In the genomic region with DNA sequence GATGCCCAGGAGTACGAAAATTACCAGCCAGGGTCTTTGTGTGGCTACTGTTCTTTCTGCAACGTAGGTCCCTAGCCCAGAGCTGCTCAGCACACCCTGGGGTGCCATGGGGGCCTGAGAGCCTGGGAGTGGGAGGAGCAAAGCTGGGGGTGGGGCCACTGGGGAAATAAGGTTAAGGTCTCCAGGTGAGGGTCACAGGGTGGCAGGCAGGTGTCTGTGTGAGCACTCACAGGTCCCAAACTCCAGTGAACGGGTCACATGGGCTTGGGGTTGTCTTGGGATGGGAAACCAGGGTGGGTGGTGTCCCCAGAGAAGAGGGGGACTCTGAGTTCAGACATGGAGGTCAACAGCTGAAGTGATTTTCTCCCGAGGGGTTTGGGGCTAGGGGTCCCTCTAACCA, we compare ENCODE assay signal across 12 mouse cellular contexts. TPM values are rescaled to one million over a fixed set of nuclear protein-coding genes. Genes with fewer than 3 reads are reported as not detected.
DNase-seq lines count a peak whose midpoint lies in the region; ATAC-seq and TF ChIP-seq lines count a peak whose summit lies in the region.
"Had no signal": no experiment of that assay in that cellular context is flagged by ENCODE, and none has a peak within 500 bp of the region (broad histone marks: within the 10 kb centered on the region; RNA-seq: fewer than 3 reads in every experiment).

No protein-coding gene starts in this region.

- no peak overlapping the region for H3ac ChIP-seq in myocyte (ENCODE audit: control insufficient read depth, insufficient read length)

- H3K9me3 ChIP-seq in heart, embryonic 14.5 days (ENCODE audit: control insufficient read depth, low read length): no peaks in the 10 kb centered on the region
- H3K9me3 ChIP-seq in heart, embryonic 16.5 days (replicated peaks; ENCODE audit: control insufficient read depth, low read length): no peaks in the 10 kb centered on the region
- H3K9me3 ChIP-seq: hindbrain, embryonic 15.5 days; liver, embryonic 13.5 days had no signal

- peaks cover 1% of the 10 kb centered on the region; the same call in 1 of the 2 replicates for H3K27me3 ChIP-seq in heart, embryonic 14.5 days (ENCODE audit: control insufficient read depth, insufficient read depth, low read length)
- H3K27me3 ChIP-seq in heart, embryonic 16.5 days (ENCODE audit: control insufficient read depth, insufficient read depth, low read length): no peaks in the 10 kb centered on the region
- H3K27me3 ChIP-seq in myocyte (ENCODE audit: control insufficient read depth, insufficient read depth, insufficient read length): no peaks in the 10 kb centered on the region

- no peaks in the 10 kb centered on the region for H3K36me3 ChIP-seq in heart, embryonic 14.5 days (ENCODE audit: control insufficient read depth, insufficient read depth, low read length)
- H3K36me3 ChIP-seq in heart, embryonic 16.5 days (ENCODE audit: control insufficient read depth, insufficient read depth): no peaks in the 10 kb centered on the region
- H3K36me3 ChIP-seq in myocyte (ENCODE audit: control insufficient read depth, insufficient read depth): no peaks in the 10 kb centered on the region
- H3K36me3 ChIP-seq: hindbrain, embryonic 15.5 days; liver, embryonic 13.5 days had no signal

- H3K4me2 ChIP-seq in heart, embryonic 14.5 days (ENCODE audit: low read length): peak overlapping the region; percentile 92
- H3K4me2 ChIP-seq in heart, embryonic 16.5 days (ENCODE audit: low read depth, low read length): peak overlapping the region; percentile 85
- H3K4me2 ChIP-seq in myocyte (ENCODE audit: low read depth): peak overlapping the region; percentile 100
- H3K4me2 ChIP-seq: hindbrain, embryonic 15.5 days; midbrain, embryonic 11.5 days had no signal

- WGBS in heart, embryonic 14.5 days: 19% methylated on average over 4 of the region's 4 CpGs
- 14% methylated on average over 4 of the region's 4 CpGs for WGBS in heart, embryonic 16.5 days

- H3K79me2 ChIP-seq in myocyte (ENCODE audit: control insufficient read depth, insufficient read depth): no peaks in the 10 kb centered on the region

- peaks cover 55 to 60% of the 10 kb centered on the region in 2 experiments for H3K4me1 ChIP-seq in heart, embryonic 14.5 days (ENCODE audit: control insufficient read depth in 2 of 2, insufficient read depth in 2 of 2, low read length in 2 of 2)
- H3K4me1 ChIP-seq in heart, embryonic 16.5 days (ENCODE audit: control insufficient read depth, insufficient read depth, low read length): peaks cover 62% of the 10 kb centered on the region

- ATAC-seq in CD4-positive, CD25-positive, alpha-beta regulatory T cell, adult 4 months: no peak
- ATAC-seq in heart, embryonic 14.5 days (ENCODE audit: insufficient number of reproducible peaks, insufficient read depth, low FRiP score, low read depth): no peak
- no peak for ATAC-seq in heart, embryonic 16.5 days (replicated peaks; ENCODE audit: extremely low read depth, insufficient read depth, low FRiP score)
- ATAC-seq: forebrain, postnatal 0 days had no signal

- no peak overlapping the region for H3K27ac ChIP-seq in heart, embryonic 14.5 days (replicated peaks in 1 of 2; ENCODE audit: control insufficient read depth in 1 of 2, insufficient read depth in 1 of 2, low read depth in 2 of 2, low read length in 2 of 2)
- no peak overlapping the region for H3K27ac ChIP-seq in heart, embryonic 16.5 days (ENCODE audit: low read length)
- H3K27ac ChIP-seq: hindbrain, embryonic 15.5 days; liver, embryonic 13.5 days had no signal

- peak overlapping the region; percentile 34; the same call in 1 of the 2 replicates for H3K9ac ChIP-seq in heart, embryonic 14.5 days (ENCODE audit: low read length)
- peak overlapping the region; percentile 59 for H3K9ac ChIP-seq in heart, embryonic 16.5 days (ENCODE audit: low read length)
- H3K9ac ChIP-seq: forebrain, postnatal 0 days; hindbrain, embryonic 15.5 days; liver, embryonic 13.5 days had no signal

- DNase-seq in CD4-positive, CD25-positive, alpha-beta regulatory T cell, adult 2 months (ENCODE audit: low read depth, low spot score): peak; percentile 23
- DNase-seq in heart, postnatal 4 days: no peak
- DNase-seq in layer of hippocampus, adult 8-10 months (ENCODE audit: low spot score in 2 of 2): no peak
- DNase-seq in cerebellum, postnatal 36 days: no peak
- DNase-seq: forebrain, postnatal 0 days had no signal

- TF ChIP-seq POLR2A in myocyte (IDR thresholded peaks at IDR 0.05; ENCODE audit: insufficient read length, low read depth): no peak

- H3K4me3 ChIP-seq in heart, embryonic 14.5 days (ENCODE audit: control insufficient read depth in 1 of 2, insufficient read depth in 1 of 2, low read depth in 1 of 2, low read length in 2 of 2): peak overlapping the region; percentile 7 to 27; a peak in 2 of 4 replicates
- peak overlapping the region; percentile 40 for H3K4me3 ChIP-seq in heart, embryonic 16.5 days (ENCODE audit: low read length)
- H3K4me3 ChIP-seq in myocyte: peak overlapping the region; percentile 36
- H3K4me3 ChIP-seq: hindbrain, embryonic 15.5 days; liver, embryonic 13.5 days had no signal

TF ChIP-seq in myocyte, 11 proteins besides CTCF, POLR2A, EP300 and RAD21:
- TF ChIP-seq MYOD1 (IDR thresholded peaks at IDR 0.05; ENCODE audit: control insufficient read depth in 1 of 3, insufficient read length in 2 of 3, low read depth in 2 of 3): no peak
- TF ChIP-seq MYOG (IDR thresholded peaks at IDR 0.05; ENCODE audit: control insufficient read depth in 1 of 3, insufficient read depth in 1 of 3, insufficient read length in 2 of 3, low read depth in 2 of 3): no peak
- TF ChIP-seq REST (IDR thresholded peaks at IDR 0.05; ENCODE audit: insufficient read depth, insufficient read length): no peak
- TF ChIP-seq MAX (IDR thresholded peaks at IDR 0.05; ENCODE audit: low read depth): no peak
- TF ChIP-seq USF1 (IDR thresholded peaks at IDR 0.05; ENCODE audit: low read depth): no peak
- TF ChIP-seq TCF12 (IDR thresholded peaks at IDR 0.05; ENCODE audit: insufficient read depth, poor library complexity, severe bottlenecking): no peak
- no peak for TF ChIP-seq POLR2AphosphoS2 (IDR thresholded peaks at IDR 0.05; ENCODE audit: insufficient read length, low read depth)
- no peak for TF ChIP-seq TCF3 (IDR thresholded peaks at IDR 0.05; ENCODE audit: insufficient read length, low read depth)
- TF ChIP-seq E2F4 (IDR thresholded peaks at IDR 0.05; ENCODE audit: insufficient read depth): no peak
- no peak for TF ChIP-seq CEBPB (IDR thresholded peaks at IDR 0.05; ENCODE audit: insufficient read depth, poor library complexity, severe bottlenecking)
- no peak for TF ChIP-seq SRF (IDR thresholded peaks at IDR 0.05; ENCODE audit: control insufficient read depth, insufficient read length, low read depth)

RNA-seq across cellular contexts. Expression of gene Hrc, which starts 2.4 kb away (rescaled TPM):
- polyA plus RNA-seq in CD4-positive, CD25-positive, alpha-beta regulatory T cell, adult 4 months (2017; shearing (Covaris generic)): not detected
- 24.1 and 28.3 TPM in 2 replicates for polyA plus RNA-seq in heart, embryonic 14.5 days (2014; fragmentation: Nextera tagmentation; extraction: Ambion mirVana)
- 100 to 1,000 TPM; 182 to 202 TPM for total RNA-seq in heart, postnatal 4 days (2021)
- 26.6 and 28.7 TPM in 2 replicates for polyA plus RNA-seq in heart, embryonic 16.5 days (2015; fragmentation: Nextera tagmentation; extraction: Ambion mirVana)
- 173 TPM for polyA plus RNA-seq in myocyte (2012; fragmentation: generic; extraction: Trizol)
- under 1 TPM in 2 of 4 experiments, not detected in 2; 0.21 to 0.39 TPM for total RNA-seq in layer of hippocampus, adult 8-10 months (2022)
- polyA plus RNA-seq: forebrain, postnatal 0 days had no signal

RNA-seq across cellular contexts. Expression of gene Trpm4, which starts 3.9 kb away (rescaled TPM):
- 10 to 100 TPM; 11.7 to 15.9 TPM for polyA plus RNA-seq in CD4-positive, CD25-positive, alpha-beta regulatory T cell, adult 4 months (2017; shearing (Covaris generic))
- polyA plus RNA-seq in heart, embryonic 14.5 days (2014; fragmentation: Nextera tagmentation; extraction: Ambion mirVana): 11.1 and 12.4 TPM in 2 replicates
- 10 to 100 TPM; 26.2 to 29.2 TPM for total RNA-seq in heart, postnatal 4 days (2021)
- 12.4 and 18.0 TPM in 2 replicates for polyA plus RNA-seq in heart, embryonic 16.5 days (2015; fragmentation: Nextera tagmentation; extraction: Ambion mirVana)
- polyA plus RNA-seq in myocyte (2012; fragmentation: generic; extraction: Trizol): 27.3 TPM
- total RNA-seq in layer of hippocampus, adult 8-10 months (2022): 10 to 100 TPM; 16.0 to 25.6 (median 19.4) TPM

RNA-seq across cellular contexts. Expression of gene Ppfia3, which starts 29.4 kb away (rescaled TPM):
- polyA plus RNA-seq in CD4-positive, CD25-positive, alpha-beta regulatory T cell, adult 4 months (2017; shearing (Covaris generic)): not detected
- polyA plus RNA-seq in heart, embryonic 14.5 days (2014; fragmentation: Nextera tagmentation; extraction: Ambion mirVana): 2.7 and 2.8 TPM in 2 replicates
- total RNA-seq in heart, postnatal 4 days (2021): under 1 TPM; 0.26 to 0.34 TPM
- 1.5 TPM in 2 replicates for polyA plus RNA-seq in heart, embryonic 16.5 days (2015; fragmentation: Nextera tagmentation; extraction: Ambion mirVana)
- polyA plus RNA-seq in myocyte (2012; fragmentation: generic; extraction: Trizol): 6.6 TPM
- 100 to 1,000 TPM; 123 to 143 (median 133) TPM for total RNA-seq in layer of hippocampus, adult 8-10 months (2022)

RNA-seq across cellular contexts. Expression of gene Lin7b, which starts 32.9 kb away (rescaled TPM):
- not detected for polyA plus RNA-seq in CD4-positive, CD25-positive, alpha-beta regulatory T cell, adult 4 months (2017; shearing (Covaris generic))
- polyA plus RNA-seq in heart, embryonic 14.5 days (2014; fragmentation: Nextera tagmentation; extraction: Ambion mirVana): 1.0 and 1.1 TPM in 2 replicates
- total RNA-seq in heart, postnatal 4 days (2021): 1 to 10 TPM; 1.5 to 2.4 TPM
- polyA plus RNA-seq in heart, embryonic 16.5 days (2015; fragmentation: Nextera tagmentation; extraction: Ambion mirVana): 0.81 and 0.91 TPM in 2 replicates
- 2.4 TPM for polyA plus RNA-seq in myocyte (2012; fragmentation: generic; extraction: Trizol)
- total RNA-seq in layer of hippocampus, adult 8-10 months (2022): 100 to 1,000 TPM; 131 to 156 (median 140) TPM
- polyA plus RNA-seq: liver, embryonic 13.5 days had no signal

RNA-seq across cellular contexts. Expression of gene Snrnp70, which starts 58.1 kb away (rescaled TPM):
- polyA plus RNA-seq in CD4-positive, CD25-positive, alpha-beta regulatory T cell, adult 4 months (2017; shearing (Covaris generic)): 100 to 1,000 TPM in 1 of 2 experiments, 10 to 100 TPM in 1; 82.1 to 130 TPM
- 64.1 and 65.2 TPM in 2 replicates for polyA plus RNA-seq in heart, embryonic 14.5 days (2014; fragmentation: Nextera tagmentation; extraction: Ambion mirVana)
- 100 to 1,000 TPM; 203 to 223 TPM for total RNA-seq in heart, postnatal 4 days (2021)
- polyA plus RNA-seq in heart, embryonic 16.5 days (2015; fragmentation: Nextera tagmentation; extraction: Ambion mirVana): 145 and 161 TPM in 2 replicates
- polyA plus RNA-seq in myocyte (2012; fragmentation: generic; extraction: Trizol): 189 TPM
- 100 to 1,000 TPM; 387 to 503 (median 439) TPM for total RNA-seq in layer of hippocampus, adult 8-10 months (2022)

Comparison
In these comparisons a context has a peak if more than half of its experiments do, and no peak if none do; other contexts are left out.
1. RNA of gene Hrc, which starts 2.4 kb away (polyA plus RNA-seq): 173 TPM in myocyte (single experiment), 24.1 to 28.3 TPM in heart, embryonic 14.5 days and 26.6 to 28.7 TPM in heart, embryonic 16.5 days; not detected in CD4-positive, CD25-positive, alpha-beta regulatory T cell, adult 4 months; every median in the first group is over 10 times any median in the second.
2. Peak in every context shown above with its lines, with median percentiles within 50 percentile points of each other: H3K4me2 ChIP-seq and H3K4me3 ChIP-seq.